Mouse (Mus musculus) limb, embryonic 13.5 days (tissue): ENCODE measurements around the gene Pla2g16. TPM values are rescaled to one million over a fixed set of nuclear protein-coding genes. Genes with fewer than 3 reads are reported as not detected.

Experiments used
- ATAC-seq: fragments of 200-750 bp; cut with Nextera tagmentation; 2 replicates; pipeline ENCODE4 v1.8.0; 2017; ENCODE audit warnings: low read depth, moderate number of reproducible peaks, moderate TSS enrichment; ENCODE audit not compliant: low FRiP score
- H3K27ac ChIP-seq: fragments of 300-500 bp; sonication (generic); 2 replicates; pipeline ENCODE4 v1.5.1; 2015; ENCODE audit warnings: inconsistent platforms, mild to moderate bottlenecking, moderate library complexity
- H3K27me3 ChIP-seq: fragments of 300-500 bp; sonication (generic); 2 replicates; pipeline ENCODE4 v1.6.1; 2015; ENCODE audit warnings: mild to moderate bottlenecking, inconsistent platforms
- H3K36me3 ChIP-seq: fragments of 300-500 bp; sonication (generic); 2 replicates; pipeline ENCODE4 v1.6.1; 2015; ENCODE audit warnings: inconsistent platforms, mild to moderate bottlenecking, moderate library complexity
- H3K4me1 ChIP-seq: fragments of 300-500 bp; sonication (generic); 2 replicates; pipeline ENCODE4 v1.6.1; 2015; ENCODE audit warnings: inconsistent platforms
- H3K4me2 ChIP-seq: fragments of 300-500 bp; sonication (generic); replicated peaks from 2 replicates; pipeline ENCODE4 v1.6.1; 2015; ENCODE audit warnings: inconsistent platforms, mild to moderate bottlenecking, moderate library complexity
- H3K4me3 ChIP-seq: fragments of 300-500 bp; sonication (generic); 2 replicates; pipeline ENCODE4 v1.5.1; 2015; ENCODE audit warnings: moderate library complexity, mild to moderate bottlenecking, inconsistent platforms
- H3K9ac ChIP-seq: fragments of 300-500 bp; sonication (generic); 2 replicates; pipeline ENCODE4 v1.6.1; 2015; ENCODE audit warnings: mild to moderate bottlenecking, inconsistent platforms
- H3K9me3 ChIP-seq: fragments of 300-500 bp; sonication (generic); 2 replicates; pipeline ENCODE4 v1.6.1; 2016; ENCODE audit warnings: inconsistent platforms
- WGBS: fragments of 180-500 bp; shearing (Covaris S2); methylation state at CpG from one replicate; pipeline ENCODE4 v1.1.7; 2015; 5-methylcytosine and 5-hydroxymethylcytosine counted together
- polyA plus RNA-seq: library from polyadenylated mRNA; unstranded; fragments of >200 nt; fragmentation: Nextera tagmentation; extraction: Ambion mirVana; gene quantifications from 2 replicates; pipeline ENCODE4 v1.2.1, GENCODE M21; 2015

Gene Pla2g16
- polyA plus RNA-seq, 1 experiment from 2014 or later = 8.5 TPM

GRCm38 (mm10) chr19:7601551-7601950 lies 44.3 kb downstream of the Pla2g16 start:
- Histone ChIP-seq H3K36me3 (no peaks in the 10 kb centered on the region), H3K4me2 (no peak overlapping the region), H3K4me3 (no peak overlapping the region), H3K4me1 (peaks cover 26% of the 10 kb centered on the region), H3K9me3 (no peaks in the 10 kb centered on the region), H3K9ac (no peak overlapping the region), H3K27ac (no peak overlapping the region), H3K27me3 (no peaks in the 10 kb centered on the region)
- no peak for ATAC-seq
- WGBS = 79% methylated on average over 4 of the region's 4 CpGs

GRCm38 (mm10) chr19:7604107-7604506 lies 46.8 kb downstream of the Pla2g16 start:
- H3K9me3 ChIP-seq = no peaks in the 10 kb centered on the region

GRCm38 (mm10) chr19:7605013-7605412 lies 47.8 kb downstream of the Pla2g16 start:
- Histone ChIP-seq H3K36me3 (no peaks in the 10 kb centered on the region), H3K27ac (no peak overlapping the region), H3K9me3 (no peaks in the 10 kb centered on the region), H3K4me1 (peaks cover 38% of the 10 kb centered on the region), H3K9ac (no peak overlapping the region), H3K4me3 (no peak overlapping the region), H3K4me2 (no peak overlapping the region), H3K27me3 (no peaks in the 10 kb centered on the region)
- no peak for ATAC-seq

More at GRCm38 (mm10) chr19:7604107-7604506, 46.8 kb downstream of the Pla2g16 start:
- Histone ChIP-seq H3K4me2 (no peak overlapping the region), H3K4me3 (no peak overlapping the region), H3K9ac (no peak overlapping the region), H3K27ac (no peak overlapping the region), H3K27me3 (no peaks in the 10 kb centered on the region), H3K36me3 (no peaks in the 10 kb centered on the region), H3K4me1 (peaks cover 38% of the 10 kb centered on the region)
- 94% methylated on average over 10 of the region's 10 CpGs for WGBS
- ATAC-seq = no peak

DNA sequence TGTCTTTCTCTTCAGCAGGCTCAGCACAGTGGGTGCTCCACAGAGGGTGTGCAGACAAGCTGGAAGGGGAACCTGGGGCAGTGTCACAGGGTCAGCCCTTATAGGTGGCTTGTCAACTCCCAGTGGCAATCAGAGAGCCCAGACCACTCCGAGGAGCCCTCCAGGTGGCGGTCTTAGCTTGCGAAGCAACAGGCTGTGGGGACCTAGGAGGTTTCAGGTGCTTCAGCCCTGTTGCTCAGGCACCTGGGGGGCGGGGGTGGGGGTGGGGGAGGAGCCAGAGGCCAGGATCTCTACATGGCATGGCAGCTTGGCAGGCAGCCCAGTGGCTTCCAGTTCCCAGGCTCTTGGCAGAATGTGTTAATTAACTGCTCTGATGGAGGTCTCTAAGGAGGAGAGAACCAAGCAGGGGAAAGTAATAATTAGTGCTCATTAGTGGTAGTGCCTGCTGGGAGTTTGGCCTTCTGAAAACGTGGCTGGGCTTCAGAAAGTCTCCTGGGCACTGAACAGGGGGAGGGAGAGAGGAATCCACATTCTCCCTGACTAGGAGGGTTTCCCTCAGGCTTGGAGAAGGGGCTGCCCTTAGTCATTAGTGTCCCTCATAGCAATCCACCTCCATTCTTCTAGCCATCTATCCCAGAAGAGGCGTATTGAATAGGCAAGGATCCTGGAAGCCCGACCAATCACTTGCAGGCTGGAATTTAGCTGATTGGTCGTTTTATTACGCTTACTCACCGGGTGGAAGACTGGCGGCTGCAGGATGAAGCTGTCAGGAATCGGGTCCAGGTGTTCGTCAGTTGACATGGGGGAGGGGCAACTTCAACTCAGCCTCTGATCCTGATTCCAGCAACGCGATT lies 48.9 kb downstream of the Pla2g16 start:
- 2% methylated on average over 15 of the region's 15 CpGs for WGBS

DNA sequence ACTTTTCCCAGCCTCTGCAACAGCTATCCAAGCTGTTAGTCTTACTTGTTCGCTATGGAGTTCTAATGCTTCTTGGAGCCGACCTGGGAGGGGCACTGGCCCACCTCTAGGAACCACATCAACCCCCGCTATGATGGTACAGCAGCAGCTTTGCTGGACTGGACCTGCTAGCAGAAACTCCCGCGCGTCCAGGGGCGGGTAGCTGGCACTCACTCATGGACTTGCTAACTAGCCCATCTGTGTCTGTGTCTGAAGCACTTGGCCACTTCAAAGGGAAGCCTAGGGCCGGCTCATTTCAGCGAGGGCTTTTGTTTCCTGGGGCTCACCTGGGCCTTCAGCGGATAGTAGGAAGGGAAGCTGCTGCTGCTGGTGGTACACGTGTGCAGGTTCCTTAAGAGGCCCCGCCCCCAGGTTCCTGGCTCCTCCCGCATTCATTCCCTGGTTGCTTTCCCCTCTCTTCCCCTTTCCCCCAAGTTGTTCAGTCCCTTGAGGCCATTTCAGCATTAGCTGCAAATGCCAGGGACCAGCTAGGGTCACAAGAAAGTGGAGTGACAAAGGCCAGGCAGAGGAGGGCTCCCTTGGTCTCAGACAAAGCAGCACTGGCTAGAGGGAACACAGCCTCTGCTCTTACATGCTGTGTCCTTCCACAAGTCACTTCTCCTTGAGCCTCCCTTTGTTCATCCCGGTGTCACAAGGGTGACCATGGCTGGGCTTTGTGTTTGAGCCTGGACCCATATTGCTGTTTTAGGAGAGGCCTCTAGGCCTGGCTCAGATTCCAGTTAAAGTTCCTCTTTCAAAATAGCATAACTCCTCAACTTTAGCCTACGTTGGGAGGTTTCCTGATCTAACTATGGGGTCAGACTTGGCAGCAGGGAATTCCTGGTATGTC lies 49.8 kb downstream of the Pla2g16 start, which contains the start of gene Lgals12:
TSS of gene Lgals12 (minus strand) at position 393 of the 889 bp plus-strand sequence.
- H3K9ac ChIP-seq = peak within 1 kb of the TSS; percentile 40
- H3K27ac ChIP-seq = peak within 1 kb of the TSS; percentile 74
- no peaks in the 10 kb centered on the region for H3K36me3 ChIP-seq
- H3K4me2 ChIP-seq = peak within 1 kb of the TSS; percentile 68
- H3K4me1 ChIP-seq = peaks cover 36% of the 10 kb centered on the region
- no peaks in the 10 kb centered on the region for H3K9me3 ChIP-seq
- H3K4me3 ChIP-seq = peak within 1 kb of the TSS; percentile 36
- WGBS = 6% methylated on average over 15 of the region's 15 CpGs
- peak; percentile 16 for ATAC-seq
- 0 out of 2 replicates have a peak, but pooled peaks cover 6% of the 10 kb centered on the region for H3K27me3 ChIP-seq

More for the DNA sequence above, 48.9 kb downstream of the Pla2g16 start:
- peak overlapping the region; percentile 68 for H3K4me2 ChIP-seq
- peak overlapping the region; percentile 74 for H3K27ac ChIP-seq
- no peaks in the 10 kb centered on the region for H3K9me3 ChIP-seq
- H3K27me3 ChIP-seq = no peaks in the 10 kb centered on the region
- peak; percentile 84 for ATAC-seq
- no peaks in the 10 kb centered on the region for H3K36me3 ChIP-seq
- peaks cover 32% of the 10 kb centered on the region for H3K4me1 ChIP-seq
- peak overlapping the region; percentile 36 for H3K4me3 ChIP-seq
- H3K9ac ChIP-seq = peak overlapping the region; percentile 40

- peak overlapping the region; percentile 74; the same call in 1 of the 2 replicates for H3K27ac ChIP-seq
- peaks cover 40% of the 10 kb centered on the region for H3K4me1 ChIP-seq
- 0 out of 2 replicates have a peak, but pooled peaks cover 6% of the 10 kb centered on the region for H3K27me3 ChIP-seq
- peak overlapping the region; percentile 68; the same call in 1 of the 2 replicates for H3K4me2 ChIP-seq
- H3K4me3 ChIP-seq = no peak overlapping the region
- 69% methylated on average over 7 of the region's 7 CpGs for WGBS
- H3K9me3 ChIP-seq = no peaks in the 10 kb centered on the region
- no peak overlapping the region for H3K9ac ChIP-seq
- ATAC-seq = no peak
- H3K36me3 ChIP-seq = no peaks in the 10 kb centered on the region
These were observed 50.5 kb downstream of the Pla2g16 start for GRCm38 (mm10) chr19:7607690-7608201.

DNA sequence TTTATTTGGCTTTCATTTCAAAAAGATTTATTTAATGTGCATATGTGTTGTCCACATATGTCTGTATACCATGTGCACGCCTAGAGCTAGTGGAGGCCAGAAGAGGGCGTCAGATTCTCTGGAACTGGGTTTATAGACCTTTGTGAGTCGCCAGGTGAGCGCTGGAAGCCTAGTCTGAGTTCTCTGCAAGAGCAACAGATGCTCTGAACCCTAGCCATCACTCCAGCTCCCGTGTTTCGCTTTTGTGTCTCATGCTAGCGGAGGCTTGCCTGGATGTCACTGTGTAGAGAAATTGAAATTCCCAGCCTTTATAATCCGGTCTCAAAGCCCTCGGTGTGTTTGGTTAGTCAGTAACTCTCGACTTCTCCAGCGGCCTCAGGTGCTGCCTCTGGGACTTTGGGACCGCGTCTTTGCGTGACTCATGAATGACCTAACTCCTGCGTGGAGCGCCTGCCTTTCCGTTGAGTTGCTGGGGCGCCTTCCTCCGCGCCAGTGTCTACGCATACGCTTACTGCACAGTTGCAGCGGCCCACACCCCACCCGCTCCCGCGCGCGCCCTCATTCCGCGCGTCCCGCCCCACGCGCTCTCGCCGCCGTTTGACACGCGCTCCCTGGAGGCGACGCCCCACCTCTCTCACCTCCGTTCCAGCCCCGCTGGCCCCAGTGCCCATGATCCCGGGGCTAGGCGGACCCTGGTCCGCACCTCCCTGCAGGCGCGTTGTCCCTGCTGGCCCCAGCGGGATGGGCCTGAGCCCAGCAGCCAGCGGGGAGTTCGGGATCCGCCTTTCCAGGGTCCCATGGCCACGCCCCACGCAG lies 54.9 kb downstream of the Pla2g16 start, which contains the start of gene Hrasls5:
TSS of gene Hrasls5 (plus strand) at position 600 of the 816 bp plus-strand sequence.
- H3K4me2 ChIP-seq = peak within 1 kb of the TSS; percentile 86
- no peaks in the 10 kb centered on the region for H3K9me3 ChIP-seq
- H3K36me3 ChIP-seq = no peaks in the 10 kb centered on the region
- no peak within 1 kb of the TSS; the same call in 1 of the 2 replicates for H3K27ac ChIP-seq
- WGBS = 3% methylated on average over 54 of the region's 54 CpGs
- peak within 1 kb of the TSS; percentile 65 for H3K9ac ChIP-seq
- H3K4me3 ChIP-seq = peak within 1 kb of the TSS; percentile 46
- peaks cover 24% of the 10 kb centered on the region for H3K4me1 ChIP-seq
- ATAC-seq = peak; percentile 45
- peaks cover 9% of the 10 kb centered on the region; the same call in 1 of the 2 replicates for H3K27me3 ChIP-seq

- ATAC-seq = no peak
- H3K27ac ChIP-seq = no peak overlapping the region
- H3K9ac ChIP-seq = no peak overlapping the region
- peaks cover 9% of the 10 kb centered on the region; the same call in 1 of the 2 replicates for H3K27me3 ChIP-seq
- no peaks in the 10 kb centered on the region for H3K36me3 ChIP-seq
- WGBS = 75% methylated on average over 7 of the region's 7 CpGs
- no peaks in the 10 kb centered on the region for H3K9me3 ChIP-seq
- no peak overlapping the region for H3K4me2 ChIP-seq
- H3K4me1 ChIP-seq = peaks cover 15% of the 10 kb centered on the region
- H3K4me3 ChIP-seq = no peak overlapping the region
These were observed 55.9 kb downstream of the Pla2g16 start for GRCm38 (mm10) chr19:7613151-7613550.

GRCm38 (mm10) chr19:7616231-7616930 lies 59.1 kb downstream of the Pla2g16 start:
- no peak overlapping the region for H3K9ac ChIP-seq
- peaks cover 12% of the 10 kb centered on the region; the same call in 1 of the 2 replicates for H3K27me3 ChIP-seq
- peaks cover 14% of the 10 kb centered on the region for H3K4me1 ChIP-seq
- H3K27ac ChIP-seq = no peak overlapping the region
- no peak overlapping the region for H3K4me3 ChIP-seq
- no peak for ATAC-seq
- H3K36me3 ChIP-seq = no peaks in the 10 kb centered on the region
- H3K9me3 ChIP-seq = no peaks in the 10 kb centered on the region
- WGBS = 86% methylated on average over 5 of the region's 5 CpGs
- no peak overlapping the region for H3K4me2 ChIP-seq

DNA sequence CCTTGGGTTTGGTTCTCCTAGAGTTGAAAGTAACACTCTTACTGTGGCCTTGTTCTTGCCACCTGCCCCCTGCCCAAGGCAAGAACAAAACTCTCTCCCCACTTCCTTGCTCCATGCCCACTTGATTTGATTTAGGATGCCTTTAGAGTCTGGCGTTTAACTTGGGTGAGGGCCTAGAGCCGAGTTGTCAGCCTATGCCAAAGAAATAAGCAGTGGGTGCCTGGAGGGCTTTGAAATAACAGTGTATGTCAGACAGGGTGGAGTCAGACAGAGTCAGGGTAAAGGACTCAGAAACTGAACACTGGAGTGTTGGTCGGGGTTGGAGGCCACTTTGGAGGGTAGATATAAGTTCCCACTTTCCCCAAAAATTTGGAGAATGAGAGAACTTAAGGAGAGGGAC lies 59.8 kb downstream of the Pla2g16 start:
- no peak overlapping the region for H3K27ac ChIP-seq
- ATAC-seq = 0 out of 2 replicates have a peak, but pooled peaks have one; percentile 18
- H3K4me2 ChIP-seq = no peak overlapping the region
- H3K36me3 ChIP-seq = no peaks in the 10 kb centered on the region
- H3K4me1 ChIP-seq = peaks cover 9% of the 10 kb centered on the region
- H3K27me3 ChIP-seq = peaks cover 7% of the 10 kb centered on the region; the same call in 1 of the 2 replicates
- no peak overlapping the region for H3K9ac ChIP-seq
- H3K4me3 ChIP-seq = no peak overlapping the region
- 44% methylated on average over 3 of the region's 3 CpGs for WGBS
- no peaks in the 10 kb centered on the region for H3K9me3 ChIP-seq
